Mouse (Mus musculus): ENCODE measurements around the gene Mpp2. TPM values are rescaled to one million over a fixed set of nuclear protein-coding genes. Genes with fewer than 3 reads are reported as not detected.

The Mpp2 gene
- polyA plus RNA-seq (2012; rRNA removed): 1.2 and 1.5 TPM in 2 replicates

GRCm38 (mm10) chr11:102087931-102088898, at the start of gene Mpp2:
Mpp2 (minus strand) TSS chr11:102088515.
- Histone ChIP-seq H3K4me3 (ENCODE audit: control insufficient read depth, low read depth, low read length) (peak within 1 kb of the TSS; percentile 68), H3K27ac (ENCODE audit: control insufficient read depth, insufficient read depth, low read depth, low read length) (no peak within 1 kb of the TSS), H3K4me1 (ENCODE audit: control insufficient read depth, insufficient read depth, low read length) (peaks cover 20% of the 10 kb centered on the region), H3K27me3 (ENCODE audit: control insufficient read depth, insufficient read depth, low read length) (peaks cover 9% of the 10 kb centered on the region), H3K36me3 (ENCODE audit: control insufficient read depth, insufficient read depth, low read length) (no peaks in the 10 kb centered on the region)
- TF ChIP-seq POLR2A (IDR thresholded peaks at IDR 0.05; ENCODE audit: control insufficient read depth, low read depth, low read length): no peak
- TF ChIP-seq CTCF (IDR thresholded peaks at IDR 0.05; ENCODE audit: control insufficient read depth, insufficient read depth, insufficient replicate concordance, low read depth, low read length): no peak

- Histone ChIP-seq H3K4me1 (ENCODE audit: control insufficient read depth, insufficient read depth, low read length) (peaks cover 3% of the 10 kb centered on the region; the same call in 1 of the 2 replicates), H3K27ac (ENCODE audit: control insufficient read depth, insufficient read depth, low read depth, low read length) (no peak overlapping the region), H3K4me3 (ENCODE audit: control insufficient read depth, low read depth, low read length) (no peak overlapping the region), H3K36me3 (ENCODE audit: control insufficient read depth, insufficient read depth, low read length) (no peaks in the 10 kb centered on the region), H3K27me3 (ENCODE audit: control insufficient read depth, insufficient read depth, low read length) (no peaks in the 10 kb centered on the region)
- TF ChIP-seq POLR2A (IDR thresholded peaks at IDR 0.05; ENCODE audit: control insufficient read depth, low read depth, low read length): no peak
- TF ChIP-seq CTCF (IDR thresholded peaks at IDR 0.05; ENCODE audit: control insufficient read depth, insufficient read depth, insufficient replicate concordance, low read depth, low read length): no peak
Observed at GRCm38 (mm10) chr11:102137625-102138446, 49.5 kb upstream of the Mpp2 start.

GRCm38 (mm10) chr11:102134516-102134915, 46.2 kb upstream of the Mpp2 start:
- TF ChIP-seq POLR2A (IDR thresholded peaks at IDR 0.05; ENCODE audit: control insufficient read depth, low read depth, low read length) (no peak), CTCF (IDR thresholded peaks at IDR 0.05; ENCODE audit: control insufficient read depth, insufficient read depth, insufficient replicate concordance, low read depth, low read length) (no peak)
- no peaks in the 10 kb centered on the region for H3K27me3 ChIP-seq (ENCODE audit: control insufficient read depth, insufficient read depth, low read length)
- peaks cover 3% of the 10 kb centered on the region; the same call in 1 of the 2 replicates for H3K4me1 ChIP-seq (ENCODE audit: control insufficient read depth, insufficient read depth, low read length)
- no peak overlapping the region for H3K4me3 ChIP-seq (ENCODE audit: control insufficient read depth, low read depth, low read length)
- H3K27ac ChIP-seq (ENCODE audit: control insufficient read depth, insufficient read depth, low read depth, low read length): no peak overlapping the region
- H3K36me3 ChIP-seq (ENCODE audit: control insufficient read depth, insufficient read depth, low read length): no peaks in the 10 kb centered on the region

- H3K4me3 ChIP-seq (ENCODE audit: control insufficient read depth, low read depth, low read length): no peak overlapping the region
- no peak overlapping the region for H3K27ac ChIP-seq (ENCODE audit: control insufficient read depth, insufficient read depth, low read depth, low read length)
- no peaks in the 10 kb centered on the region for H3K4me1 ChIP-seq (ENCODE audit: control insufficient read depth, insufficient read depth, low read length)
- no peaks in the 10 kb centered on the region for H3K27me3 ChIP-seq (ENCODE audit: control insufficient read depth, insufficient read depth, low read length)
- no peaks in the 10 kb centered on the region for H3K36me3 ChIP-seq (ENCODE audit: control insufficient read depth, insufficient read depth, low read length)
- TF ChIP-seq POLR2A (IDR thresholded peaks at IDR 0.05; ENCODE audit: control insufficient read depth, low read depth, low read length) (no peak), CTCF (IDR thresholded peaks at IDR 0.05; ENCODE audit: control insufficient read depth, insufficient read depth, insufficient replicate concordance, low read depth, low read length) (no peak)
Observed at GRCm38 (mm10) chr11:102117386-102117785, 29.1 kb upstream of the Mpp2 start.

GRCm38 (mm10) chr11:102116241-102116640, 27.9 kb upstream of the Mpp2 start:
- no peak overlapping the region for H3K4me3 ChIP-seq (ENCODE audit: control insufficient read depth, low read depth, low read length)
- H3K36me3 ChIP-seq (ENCODE audit: control insufficient read depth, insufficient read depth, low read length): no peaks in the 10 kb centered on the region
- H3K27ac ChIP-seq (ENCODE audit: control insufficient read depth, insufficient read depth, low read depth, low read length): no peak overlapping the region
- no peak for TF ChIP-seq CTCF (IDR thresholded peaks at IDR 0.05; ENCODE audit: control insufficient read depth, insufficient read depth, insufficient replicate concordance, low read depth, low read length)
- TF ChIP-seq POLR2A (IDR thresholded peaks at IDR 0.05; ENCODE audit: control insufficient read depth, low read depth, low read length): no peak
- H3K4me1 ChIP-seq (ENCODE audit: control insufficient read depth, insufficient read depth, low read length): no peaks in the 10 kb centered on the region
- no peaks in the 10 kb centered on the region for H3K27me3 ChIP-seq (ENCODE audit: control insufficient read depth, insufficient read depth, low read length)

- Histone ChIP-seq H3K4me3 (ENCODE audit: control insufficient read depth, low read depth, low read length) (no peak overlapping the region), H3K27me3 (ENCODE audit: control insufficient read depth, insufficient read depth, low read length) (no peaks in the 10 kb centered on the region; the same call in 1 of the 2 replicates), H3K4me1 (ENCODE audit: control insufficient read depth, insufficient read depth, low read length) (no peaks in the 10 kb centered on the region), H3K27ac (ENCODE audit: control insufficient read depth, insufficient read depth, low read depth, low read length) (no peak overlapping the region), H3K36me3 (ENCODE audit: control insufficient read depth, insufficient read depth, low read length) (no peaks in the 10 kb centered on the region)
- TF ChIP-seq POLR2A (IDR thresholded peaks at IDR 0.05; ENCODE audit: control insufficient read depth, low read depth, low read length) (no peak), CTCF (IDR thresholded peaks at IDR 0.05; ENCODE audit: control insufficient read depth, insufficient read depth, insufficient replicate concordance, low read depth, low read length) (no peak)
Observed at GRCm38 (mm10) chr11:102111576-102111975, 23.3 kb upstream of the Mpp2 start.

GRCm38 (mm10) chr11:102107732-102108131, 19.4 kb upstream of the Mpp2 start, which contains the start of gene Pyy:
Pyy (minus strand) TSS chr11:102107832.
- TF ChIP-seq CTCF (IDR thresholded peaks at IDR 0.05; ENCODE audit: control insufficient read depth, insufficient read depth, insufficient replicate concordance, low read depth, low read length): no peak
- no peak for TF ChIP-seq POLR2A (IDR thresholded peaks at IDR 0.05; ENCODE audit: control insufficient read depth, low read depth, low read length)
- Histone ChIP-seq H3K27me3 (ENCODE audit: control insufficient read depth, insufficient read depth, low read length) (no peaks in the 10 kb centered on the region; the same call in 1 of the 2 replicates), H3K36me3 (ENCODE audit: control insufficient read depth, insufficient read depth, low read length) (no peaks in the 10 kb centered on the region), H3K4me3 (ENCODE audit: control insufficient read depth, low read depth, low read length) (no peak within 1 kb of the TSS), H3K4me1 (ENCODE audit: control insufficient read depth, insufficient read depth, low read length) (no peaks in the 10 kb centered on the region), H3K27ac (ENCODE audit: control insufficient read depth, insufficient read depth, low read depth, low read length) (no peak within 1 kb of the TSS)

Measured in testis, adult 2 months (tissue).